Mouse (Mus musculus): ENCODE results near the gene Olfr710. TPM values are rescaled to one million over a fixed set of nuclear protein-coding genes. Genes with fewer than 3 reads are reported as not detected.

Olfr710 gene
- polyA plus RNA-seq (2015; fragmentation: Nextera tagmentation; extraction: Ambion mirVana), result not detected in 2 replicates

GRCm38 (mm10) chr7:106948212-106948611 lies at the start of gene Olfr710:
TSS of gene Olfr710 (minus strand) at chr7:106948312.

GRCm38 (mm10) chr7:106975353-106975752 lies 27.2 kb upstream of the Olfr710 start, which contains the start of gene Olfr711:
TSS of gene Olfr711 (minus strand) at chr7:106975453.

GRCm38 (mm10) chr7:106963837-106964236 lies 15.7 kb upstream of the Olfr710 start, which contains the start of gene Olfr6:
TSS of gene Olfr6 (minus strand) at chr7:106963937.

GRCm38 (mm10) chr7:106932119-106932518 lies 16.0 kb downstream of the Olfr710 start, which contains the start of gene Olfr709-ps1:
TSS of gene Olfr709-ps1 (minus strand) at chr7:106932219.

GRCm38 (mm10) chr7:106907676-106908075 lies 40.4 kb downstream of the Olfr710 start, which contains the start of gene Olfr1532-ps1:
TSS of gene Olfr1532-ps1 (plus strand) at chr7:106908001.

DNA sequence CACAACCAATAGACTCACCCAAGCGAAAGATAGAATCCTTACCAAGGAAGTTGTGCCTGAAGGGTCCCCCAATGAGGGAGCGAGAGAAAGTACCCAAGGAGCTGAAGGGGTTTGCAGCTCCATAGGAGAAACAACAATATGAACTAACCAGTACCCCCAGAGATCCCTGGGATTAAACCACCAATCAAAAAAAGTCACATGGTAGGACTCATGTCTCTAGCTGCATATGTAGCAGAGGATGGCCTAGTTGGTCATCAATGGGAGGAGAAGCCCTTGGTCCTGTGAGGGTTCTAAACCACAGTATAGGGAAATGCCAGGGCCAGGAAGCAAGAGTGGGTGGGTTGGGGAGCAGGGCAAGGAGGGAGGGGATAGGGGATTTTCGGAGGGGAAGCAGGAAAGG lies 47.0 kb downstream of the Olfr710 start, which contains the start of gene Olfr707:
Gene Olfr707, minus strand, starts transcription at position 101 of the 400 bp plus-strand sequence.

Other genes starting within 250 kb of the Olfr710 start
- not detected in 2 replicates for gene Olfr695, start 231.9 kb downstream of the Olfr710 start, polyA plus RNA-seq (2015; fragmentation: Nextera tagmentation; extraction: Ambion mirVana)
- gene Olfr697, start 205.9 kb downstream of the Olfr710 start, polyA plus RNA-seq (2015; fragmentation: Nextera tagmentation; extraction: Ambion mirVana), result not detected in 2 replicates
- not detected in 2 replicates for gene Olfr698, start 192.9 kb downstream of the Olfr710 start, polyA plus RNA-seq (2015; fragmentation: Nextera tagmentation; extraction: Ambion mirVana)
- gene Olfr699, start 155.1 kb downstream of the Olfr710 start, polyA plus RNA-seq (2015; fragmentation: Nextera tagmentation; extraction: Ambion mirVana), result not detected in 2 replicates
- not detected in 2 replicates for gene Olfr700, start 139.5 kb downstream of the Olfr710 start, polyA plus RNA-seq (2015; fragmentation: Nextera tagmentation; extraction: Ambion mirVana)
- gene Olfr701, start 134.2 kb downstream of the Olfr710 start, polyA plus RNA-seq (2015; fragmentation: Nextera tagmentation; extraction: Ambion mirVana), result not detected in 2 replicates
- gene Olfr702, start 114.4 kb downstream of the Olfr710 start, polyA plus RNA-seq (2015; fragmentation: Nextera tagmentation; extraction: Ambion mirVana), result not detected in 2 replicates
- gene Olfr703, start 105.0 kb downstream of the Olfr710 start, polyA plus RNA-seq (2015; fragmentation: Nextera tagmentation; extraction: Ambion mirVana), result not detected in 2 replicates
- not detected in 2 replicates for gene Olfr704, start 85.1 kb downstream of the Olfr710 start, polyA plus RNA-seq (2015; fragmentation: Nextera tagmentation; extraction: Ambion mirVana)
- gene Olfr705, start 71.4 kb downstream of the Olfr710 start, polyA plus RNA-seq (2015; fragmentation: Nextera tagmentation; extraction: Ambion mirVana), result not detected in 2 replicates
- not detected in 2 replicates for gene Olfr706, start 60.1 kb downstream of the Olfr710 start, polyA plus RNA-seq (2015; fragmentation: Nextera tagmentation; extraction: Ambion mirVana)
- not detected in 2 replicates for gene Olfr707, start 47.1 kb downstream of the Olfr710 start, polyA plus RNA-seq (2015; fragmentation: Nextera tagmentation; extraction: Ambion mirVana)
- gene Olfr1532-ps1, start 40.3 kb downstream of the Olfr710 start, polyA plus RNA-seq (2015; fragmentation: Nextera tagmentation; extraction: Ambion mirVana), result not detected in 2 replicates
- not detected in 2 replicates for gene Olfr709-ps1, start 16.1 kb downstream of the Olfr710 start, polyA plus RNA-seq (2015; fragmentation: Nextera tagmentation; extraction: Ambion mirVana)
- gene Olfr6, start 15.6 kb upstream of the Olfr710 start, polyA plus RNA-seq (2015; fragmentation: Nextera tagmentation; extraction: Ambion mirVana), result not detected in 2 replicates
- not detected in 2 replicates for gene Olfr711, start 27.1 kb upstream of the Olfr710 start, polyA plus RNA-seq (2015; fragmentation: Nextera tagmentation; extraction: Ambion mirVana)
- not detected in 2 replicates for gene Olfr2, start 57.8 kb upstream of the Olfr710 start, polyA plus RNA-seq (2015; fragmentation: Nextera tagmentation; extraction: Ambion mirVana)
- not detected in 2 replicates for gene Olfr713, start 82.9 kb upstream of the Olfr710 start, polyA plus RNA-seq (2015; fragmentation: Nextera tagmentation; extraction: Ambion mirVana)
- not detected in 2 replicates for gene Olfr714, start 122.7 kb upstream of the Olfr710 start, polyA plus RNA-seq (2015; fragmentation: Nextera tagmentation; extraction: Ambion mirVana)
- not detected in 2 replicates for gene Olfr17, start 144.9 kb upstream of the Olfr710 start, polyA plus RNA-seq (2015; fragmentation: Nextera tagmentation; extraction: Ambion mirVana)
- gene Olfr715b, start 162.1 kb upstream of the Olfr710 start, polyA plus RNA-seq (2015; fragmentation: Nextera tagmentation; extraction: Ambion mirVana), result not detected in 2 replicates
- gene Olfr715, start 182.8 kb upstream of the Olfr710 start, polyA plus RNA-seq (2015; fragmentation: Nextera tagmentation; extraction: Ambion mirVana), result not detected in 2 replicates
- not detected in 2 replicates for gene Olfr716, start 190.0 kb upstream of the Olfr710 start, polyA plus RNA-seq (2015; fragmentation: Nextera tagmentation; extraction: Ambion mirVana)
- not detected in 2 replicates for gene Nlrp14, start 218.7 kb upstream of the Olfr710 start, polyA plus RNA-seq (2015; fragmentation: Nextera tagmentation; extraction: Ambion mirVana)

Data from adrenal gland, postnatal 0 days (tissue).